Mouse (Mus musculus): ENCODE data around the gene Ank2. TPM values are rescaled to one million over a fixed set of nuclear protein-coding genes. Genes with fewer than 3 reads are reported as not detected.

The Ank2 gene
- polyA plus RNA-seq, 1 experiment from 2014 or later: 3.9 TPM

GRCm38 (mm10) chr3:127282277-127282676 lies 216.9 kb downstream of the Ank2 start:
- H3K36me3 ChIP-seq (ENCODE audit: insufficient read depth, low read length): no peaks in the 10 kb centered on the region
- H3K9ac ChIP-seq (replicated peaks; ENCODE audit: low read depth): no peak overlapping the region
- H3K27me3 ChIP-seq (replicated peaks; ENCODE audit: insufficient read depth, low read length): no peaks in the 10 kb centered on the region
- ATAC-seq (no peak), DNase-seq (ENCODE audit: low spot score) (no peak)
- H3K4me2 ChIP-seq (replicated peaks; ENCODE audit: low read depth, low read length): no peak overlapping the region
- no peaks in the 10 kb centered on the region for H3K4me1 ChIP-seq (ENCODE audit: insufficient read depth, low read depth, low read length)
- H3K4me3 ChIP-seq (ENCODE audit: low read depth, low read length): no peak overlapping the region
- WGBS: 88% methylated on average over 5 of the region's 5 CpGs
- no peak overlapping the region for H3K27ac ChIP-seq (ENCODE audit: low read length)
- TF ChIP-seq CTCF (IDR thresholded peaks at IDR 0.05) (no peak), EP300 (IDR thresholded peaks at IDR 0.05) (no peak)
- no peaks in the 10 kb centered on the region for H3K9me3 ChIP-seq (ENCODE audit: low read length)

- Histone ChIP-seq H3K4me1 (ENCODE audit: insufficient read depth, low read depth, low read length) (no peaks in the 10 kb centered on the region), H3K27ac (ENCODE audit: low read length) (no peak overlapping the region), H3K27me3 (replicated peaks; ENCODE audit: insufficient read depth, low read length) (no peaks in the 10 kb centered on the region), H3K9me3 (ENCODE audit: low read length) (no peaks in the 10 kb centered on the region), H3K36me3 (ENCODE audit: insufficient read depth, low read length) (no peaks in the 10 kb centered on the region), H3K4me3 (ENCODE audit: low read depth, low read length) (no peak overlapping the region), H3K4me2 (replicated peaks; ENCODE audit: low read depth, low read length) (no peak overlapping the region), H3K9ac (replicated peaks; ENCODE audit: low read depth) (no peak overlapping the region)
- TF ChIP-seq EP300 (IDR thresholded peaks at IDR 0.05) (no peak), CTCF (IDR thresholded peaks at IDR 0.05) (no peak)
- DNase-seq (ENCODE audit: low spot score) (no peak), ATAC-seq (no peak)
- 76% methylated on average over 3 of the region's 3 CpGs for WGBS
These were observed 217.8 kb downstream of the Ank2 start for GRCm38 (mm10) chr3:127281390-127281789.

GRCm38 (mm10) chr3:127280376-127280775 lies 218.8 kb downstream of the Ank2 start:
- no peak overlapping the region for H3K9ac ChIP-seq (replicated peaks; ENCODE audit: low read depth)
- no peak overlapping the region for H3K27ac ChIP-seq (ENCODE audit: low read length)
- no peaks in the 10 kb centered on the region for H3K4me1 ChIP-seq (ENCODE audit: insufficient read depth, low read depth, low read length)
- no peaks in the 10 kb centered on the region for H3K36me3 ChIP-seq (ENCODE audit: insufficient read depth, low read length)
- no peaks in the 10 kb centered on the region for H3K9me3 ChIP-seq (ENCODE audit: low read length)
- no peak overlapping the region for H3K4me2 ChIP-seq (replicated peaks; ENCODE audit: low read depth, low read length)
- ATAC-seq (no peak), DNase-seq (ENCODE audit: low spot score) (no peak)
- no peak for TF ChIP-seq CTCF (IDR thresholded peaks at IDR 0.05)
- TF ChIP-seq EP300 (IDR thresholded peaks at IDR 0.05): no peak
- H3K4me3 ChIP-seq (ENCODE audit: low read depth, low read length): no peak overlapping the region
- H3K27me3 ChIP-seq (replicated peaks; ENCODE audit: insufficient read depth, low read length): no peaks in the 10 kb centered on the region

- DNase-seq (ENCODE audit: low spot score) (no peak), ATAC-seq (no peak)
- Histone ChIP-seq H3K27ac (ENCODE audit: low read length) (no peak overlapping the region), H3K4me1 (ENCODE audit: insufficient read depth, low read depth, low read length) (no peaks in the 10 kb centered on the region), H3K9ac (replicated peaks; ENCODE audit: low read depth) (no peak overlapping the region), H3K4me2 (replicated peaks; ENCODE audit: low read depth, low read length) (no peak overlapping the region), H3K9me3 (ENCODE audit: low read length) (no peaks in the 10 kb centered on the region), H3K36me3 (ENCODE audit: insufficient read depth, low read length) (no peaks in the 10 kb centered on the region), H3K27me3 (replicated peaks; ENCODE audit: insufficient read depth, low read length) (no peaks in the 10 kb centered on the region), H3K4me3 (ENCODE audit: low read depth, low read length) (no peak overlapping the region)
- WGBS: 52% methylated on average over 6 of the region's 6 CpGs
- TF ChIP-seq EP300 (IDR thresholded peaks at IDR 0.05) (no peak), CTCF (IDR thresholded peaks at IDR 0.05) (no peak)
These were observed 223.2 kb downstream of the Ank2 start for GRCm38 (mm10) chr3:127275953-127276352.

- DNase-seq (ENCODE audit: low spot score): no peak
- no peak overlapping the region for H3K4me2 ChIP-seq (replicated peaks; ENCODE audit: low read depth, low read length)
- no peaks in the 10 kb centered on the region for H3K4me1 ChIP-seq (ENCODE audit: insufficient read depth, low read depth, low read length)
- no peaks in the 10 kb centered on the region for H3K27me3 ChIP-seq (replicated peaks; ENCODE audit: insufficient read depth, low read length)
- no peak for TF ChIP-seq CTCF (IDR thresholded peaks at IDR 0.05)
- TF ChIP-seq EP300 (IDR thresholded peaks at IDR 0.05): no peak
- H3K9ac ChIP-seq (replicated peaks; ENCODE audit: low read depth): no peak overlapping the region
- H3K4me3 ChIP-seq (ENCODE audit: low read depth, low read length): no peak overlapping the region
- 79% methylated on average over 12 of the region's 12 CpGs for WGBS
- ATAC-seq: no peak
- no peaks in the 10 kb centered on the region for H3K9me3 ChIP-seq (ENCODE audit: low read length)
- no peaks in the 10 kb centered on the region for H3K36me3 ChIP-seq (ENCODE audit: insufficient read depth, low read length)
- no peak overlapping the region for H3K27ac ChIP-seq (ENCODE audit: low read length)
These were observed 226.3 kb downstream of the Ank2 start for GRCm38 (mm10) chr3:127272801-127273200.

- Histone ChIP-seq H3K4me3 (ENCODE audit: low read depth, low read length) (no peak overlapping the region), H3K4me2 (replicated peaks; ENCODE audit: low read depth, low read length) (no peak overlapping the region), H3K4me1 (ENCODE audit: insufficient read depth, low read depth, low read length) (no peaks in the 10 kb centered on the region), H3K27ac (ENCODE audit: low read length) (no peak overlapping the region), H3K9me3 (ENCODE audit: low read length) (no peaks in the 10 kb centered on the region), H3K9ac (replicated peaks; ENCODE audit: low read depth) (no peak overlapping the region), H3K27me3 (replicated peaks; ENCODE audit: insufficient read depth, low read length) (no peaks in the 10 kb centered on the region), H3K36me3 (ENCODE audit: insufficient read depth, low read length) (no peaks in the 10 kb centered on the region)
- no peak for TF ChIP-seq CTCF (IDR thresholded peaks at IDR 0.05)
- TF ChIP-seq EP300 (IDR thresholded peaks at IDR 0.05): no peak
- DNase-seq (ENCODE audit: low spot score) (no peak), ATAC-seq (no peak)
- 75% methylated on average over 14 of the region's 14 CpGs for WGBS
These were observed 229.5 kb downstream of the Ank2 start for GRCm38 (mm10) chr3:127269616-127270015.

GRCm38 (mm10) chr3:127267846-127268245 lies 231.3 kb downstream of the Ank2 start:
- Histone ChIP-seq H3K4me3 (ENCODE audit: low read depth, low read length) (no peak overlapping the region), H3K9ac (replicated peaks; ENCODE audit: low read depth) (no peak overlapping the region), H3K27ac (ENCODE audit: low read length) (no peak overlapping the region), H3K4me1 (ENCODE audit: insufficient read depth, low read depth, low read length) (no peaks in the 10 kb centered on the region), H3K36me3 (ENCODE audit: insufficient read depth, low read length) (no peaks in the 10 kb centered on the region), H3K27me3 (replicated peaks; ENCODE audit: insufficient read depth, low read length) (no peaks in the 10 kb centered on the region), H3K4me2 (replicated peaks; ENCODE audit: low read depth, low read length) (no peak overlapping the region), H3K9me3 (ENCODE audit: low read length) (no peaks in the 10 kb centered on the region)
- DNase-seq (ENCODE audit: low spot score): no peak
- 36% methylated on average over 6 of the region's 6 CpGs for WGBS
- TF ChIP-seq EP300 (IDR thresholded peaks at IDR 0.05) (no peak), CTCF (IDR thresholded peaks at IDR 0.05) (no peak)
- no peak for ATAC-seq

Measured in lung, postnatal 0 days (tissue).